Mouse (Mus musculus): ENCODE data around the gene Vapb.

The Vapb gene

GRCm38 (mm10) chr2:173791904-173792757 lies 54.8 kb downstream of the Vapb start:
- no peak for DNase-seq (ENCODE audit: low spot score in 2 of 2)

GRCm38 (mm10) chr2:173794018-173794417 lies 56.7 kb downstream of the Vapb start:
- no peak for DNase-seq (ENCODE audit: low spot score in 2 of 2)

- no peak for DNase-seq (ENCODE audit: low spot score in 2 of 2)
These were observed 57.5 kb downstream of the Vapb start for GRCm38 (mm10) chr2:173794531-173795510.

- DNase-seq (ENCODE audit: low spot score in 2 of 2) = no peak
These were observed 58.7 kb downstream of the Vapb start for GRCm38 (mm10) chr2:173795801-173796673.

GRCm38 (mm10) chr2:173796674-173796963 lies 59.3 kb downstream of the Vapb start:
- no peak for DNase-seq (ENCODE audit: low spot score in 2 of 2)

- no peak for DNase-seq (ENCODE audit: low spot score in 2 of 2)
These were observed 62.2 kb downstream of the Vapb start for GRCm38 (mm10) chr2:173799513-173799912.

GRCm38 (mm10) chr2:173800566-173800965 lies 63.3 kb downstream of the Vapb start:
- DNase-seq (ENCODE audit: low spot score in 2 of 2) = no peak

GRCm38 (mm10) chr2:173801405-173801876 lies 64.1 kb downstream of the Vapb start:
- DNase-seq (ENCODE audit: low spot score in 2 of 2) = no peak

- no peak for DNase-seq (ENCODE audit: low spot score in 2 of 2)
These were observed 64.9 kb downstream of the Vapb start for GRCm38 (mm10) chr2:173802176-173802575.

GRCm38 (mm10) chr2:173802956-173803355 lies 65.6 kb downstream of the Vapb start:
- no peak for DNase-seq (ENCODE audit: low spot score in 2 of 2)

- no peak for DNase-seq (ENCODE audit: low spot score in 2 of 2)
These were observed 66.5 kb downstream of the Vapb start for GRCm38 (mm10) chr2:173803827-173804226.

- no peak for DNase-seq (ENCODE audit: low spot score in 2 of 2)
These were observed 69.3 kb downstream of the Vapb start for GRCm38 (mm10) chr2:173806621-173807020.

- no peak for DNase-seq (ENCODE audit: low spot score in 2 of 2)
These were observed 71.6 kb downstream of the Vapb start for GRCm38 (mm10) chr2:173808942-173809341.

- no peak for DNase-seq (ENCODE audit: low spot score in 2 of 2)
These were observed 72.9 kb downstream of the Vapb start for GRCm38 (mm10) chr2:173810036-173810850.

GRCm38 (mm10) chr2:173810851-173811130 lies 73.5 kb downstream of the Vapb start:
- no peak for DNase-seq (ENCODE audit: low spot score in 2 of 2)

GRCm38 (mm10) chr2:173811850-173812249 lies 74.5 kb downstream of the Vapb start:
- no peak for DNase-seq (ENCODE audit: low spot score in 2 of 2)

GRCm38 (mm10) chr2:173813071-173813470 lies 75.8 kb downstream of the Vapb start:
- no peak for DNase-seq (ENCODE audit: low spot score in 2 of 2)

GRCm38 (mm10) chr2:173826287-173826686 lies 89.0 kb downstream of the Vapb start:
- DNase-seq (ENCODE audit: low spot score in 2 of 2) = no peak

GRCm38 (mm10) chr2:173827228-173827627 lies 89.9 kb downstream of the Vapb start:
- no peak for DNase-seq (ENCODE audit: low spot score in 2 of 2)

- no peak for DNase-seq (ENCODE audit: low spot score in 2 of 2)
These were observed 90.8 kb downstream of the Vapb start for GRCm38 (mm10) chr2:173828134-173828533.
